16 mouse cellular contexts compared by ENCODE assay signal in genomic region chr16:90119969-90120368, GRCm38 (mm10). TPM values are rescaled to one million over a fixed set of nuclear protein-coding genes. Genes with fewer than 3 reads are reported as not detected.
DNase-seq lines count a peak whose midpoint lies in the region; ATAC-seq and TF ChIP-seq lines count a peak whose summit lies in the region.
"Had no signal": no experiment of that assay in that cellular context is flagged by ENCODE, and none has a peak within 500 bp of the region (broad histone marks: within the 10 kb centered on the region; RNA-seq: fewer than 3 reads in every experiment).

No protein-coding gene starts in this region.

- no peak overlapping the region for H3K27ac ChIP-seq in hindbrain, postnatal 0 days
- no peak overlapping the region for H3K27ac ChIP-seq in hindbrain, embryonic 13.5 days
- no peak overlapping the region for H3K27ac ChIP-seq in lung, embryonic 14.5 days (ENCODE audit: low read depth)
- H3K27ac ChIP-seq in ES-E14 (ENCODE audit: insufficient read depth, low read depth, low read length, poor library complexity, severe bottlenecking): no peak overlapping the region
- no peak overlapping the region for H3K27ac ChIP-seq in midbrain, embryonic 13.5 days
- H3K27ac ChIP-seq: hindbrain, embryonic 14.5 days; lung, embryonic 15.5 days; midbrain, embryonic 10.5 days had no signal

- H3K9me3 ChIP-seq in hindbrain, postnatal 0 days (ENCODE audit: low read length): no peaks in the 10 kb centered on the region
- H3K9me3 ChIP-seq in hindbrain, embryonic 13.5 days: peaks cover 5% of the 10 kb centered on the region; the same call in 1 of the 2 replicates
- H3K9me3 ChIP-seq in lung, embryonic 14.5 days (ENCODE audit: low read depth, low read length): peaks cover 8% of the 10 kb centered on the region
- H3K9me3 ChIP-seq in ES-E14 (ENCODE audit: control insufficient read depth, insufficient read depth, low read depth, low read length): peaks cover 2% of the 10 kb centered on the region; the same call in 1 of the 2 replicates
- H3K9me3 ChIP-seq in midbrain, embryonic 13.5 days: peaks cover 2% of the 10 kb centered on the region; the same call in 1 of the 2 replicates
- H3K9me3 ChIP-seq: lung, embryonic 15.5 days had no signal

- no peaks in the 10 kb centered on the region for H3K27me3 ChIP-seq in hindbrain, postnatal 0 days (ENCODE audit: insufficient read depth, low read length)
- H3K27me3 ChIP-seq in hindbrain, embryonic 13.5 days: no peaks in the 10 kb centered on the region
- H3K27me3 ChIP-seq in lung, embryonic 14.5 days (ENCODE audit: insufficient read depth, low read length): no peaks in the 10 kb centered on the region
- no peaks in the 10 kb centered on the region for H3K27me3 ChIP-seq in midbrain, embryonic 13.5 days
- H3K27me3 ChIP-seq: lung, embryonic 15.5 days had no signal

- WGBS in hindbrain, postnatal 0 days: 98% methylated on average over 4 of the region's 4 CpGs
- WGBS in hindbrain, embryonic 13.5 days: 95% methylated on average over 4 of the region's 4 CpGs
- WGBS in lung, embryonic 14.5 days: 95% methylated on average over 4 of the region's 4 CpGs
- 98% methylated on average over 4 of the region's 4 CpGs for WGBS in midbrain, embryonic 13.5 days

- H3K9ac ChIP-seq in hindbrain, postnatal 0 days (replicated peaks; ENCODE audit: low read length): no peak overlapping the region
- H3K9ac ChIP-seq in hindbrain, embryonic 13.5 days: no peak overlapping the region
- H3K9ac ChIP-seq in lung, embryonic 14.5 days: no peak overlapping the region
- H3K9ac ChIP-seq in ES-E14 (ENCODE audit: insufficient read depth, low read depth, low read length, poor library complexity, severe bottlenecking): no peak overlapping the region
- no peak overlapping the region for H3K9ac ChIP-seq in midbrain, embryonic 13.5 days (replicated peaks)
- H3K9ac ChIP-seq: hindbrain, embryonic 14.5 days; lung, embryonic 15.5 days had no signal

- no peak overlapping the region for H3K4me2 ChIP-seq in hindbrain, postnatal 0 days (ENCODE audit: low read depth, low read length)
- no peak overlapping the region for H3K4me2 ChIP-seq in hindbrain, embryonic 13.5 days
- no peak overlapping the region for H3K4me2 ChIP-seq in lung, embryonic 14.5 days
- no peak overlapping the region for H3K4me2 ChIP-seq in midbrain, embryonic 13.5 days (replicated peaks)
- H3K4me2 ChIP-seq: hindbrain, embryonic 14.5 days; lung, embryonic 15.5 days had no signal

- DNase-seq in hindbrain, postnatal 0 days (ENCODE audit: low spot score): no peak
- no peak for DNase-seq in lung, embryonic 14.5 days
- DNase-seq in lung, postnatal 25 days (ENCODE audit: low spot score): no peak
- DNase-seq in ES-E14 (ENCODE audit: low read depth, low spot score): no peak
- no peak for DNase-seq in left cerebral cortex, adult 11 months (ENCODE audit: low spot score)
- DNase-seq: cerebellum, adult 9-10 months; embryo, embryonic 11 days; gastrocnemius, postnatal 36 days; kidney, adult 9 months had no signal

- peak; percentile 57 for TF ChIP-seq CTCF in hindbrain, postnatal 0 days (IDR thresholded peaks at IDR 0.05; ENCODE audit: low read depth)
- TF ChIP-seq CTCF in lung, embryonic 14.5 days (IDR thresholded peaks at IDR 0.05; ENCODE audit: low read depth): peak; percentile 62

- H3K4me1 ChIP-seq in hindbrain, postnatal 0 days (ENCODE audit: insufficient read depth, low read length): no peaks in the 10 kb centered on the region
- 0 out of 2 replicates have a peak, but pooled peaks cover 10% of the 10 kb centered on the region for H3K4me1 ChIP-seq in hindbrain, embryonic 13.5 days (replicated peaks)
- 0 out of 2 replicates have a peak, but pooled peaks cover 1% of the 10 kb centered on the region for H3K4me1 ChIP-seq in lung, embryonic 14.5 days (ENCODE audit: insufficient read depth)
- H3K4me1 ChIP-seq in ES-E14 (ENCODE audit: control insufficient read depth in 2 of 2, insufficient read depth in 2 of 2, low read length in 2 of 2, poor library complexity in 1 of 2): peaks cover 2 to 3% of the 10 kb centered on the region in 2 experiments; a peak in 1 of 4 replicates
- no peaks in the 10 kb centered on the region for H3K4me1 ChIP-seq in midbrain, embryonic 13.5 days (replicated peaks)
- H3K4me1 ChIP-seq: midbrain, embryonic 10.5 days had no signal

- in situ Hi-C loops in ES-E14 (cut with MboI; ENCODE audit: low sequenced_read_pairs in 2 of 2, unreplicated experiment in 2 of 2): no loop called here

- ATAC-seq in hindbrain, postnatal 0 days: no peak
- no peak for ATAC-seq in hindbrain, embryonic 13.5 days (ENCODE audit: low FRiP score)
- ATAC-seq in lung, embryonic 14.5 days (ENCODE audit: insufficient read depth): no peak
- peak; percentile 50; the same call in 1 of the 2 replicates for ATAC-seq in granulocyte monocyte progenitor cell, adult 5-6 weeks (replicated peaks; ENCODE audit: poor library complexity, severe bottlenecking)
- no peak for ATAC-seq in midbrain, embryonic 13.5 days

- no peaks in the 10 kb centered on the region for H3K36me3 ChIP-seq in hindbrain, postnatal 0 days (ENCODE audit: insufficient read depth, low read length)
- 0 out of 2 replicates have a peak, but pooled peaks cover 3% of the 10 kb centered on the region for H3K36me3 ChIP-seq in hindbrain, embryonic 13.5 days
- H3K36me3 ChIP-seq in lung, embryonic 14.5 days (ENCODE audit: insufficient read depth): no peaks in the 10 kb centered on the region
- no peaks in the 10 kb centered on the region; the same call in 1 of the 2 replicates for H3K36me3 ChIP-seq in ES-E14 (ENCODE audit: control insufficient read depth, insufficient read depth, low read length, poor library complexity, severe bottlenecking)
- 0 out of 2 replicates have a peak, but pooled peaks cover 6% of the 10 kb centered on the region for H3K36me3 ChIP-seq in midbrain, embryonic 13.5 days
- H3K36me3 ChIP-seq: lung, embryonic 15.5 days had no signal

- no peak overlapping the region for H3K4me3 ChIP-seq in hindbrain, postnatal 0 days (ENCODE audit: low read length)
- no peak overlapping the region for H3K4me3 ChIP-seq in hindbrain, embryonic 13.5 days
- H3K4me3 ChIP-seq in lung, embryonic 14.5 days (ENCODE audit: low read depth, low read length): no peak overlapping the region
- H3K4me3 ChIP-seq in ES-E14 (ENCODE audit: insufficient read depth in 1 of 2, low read depth in 1 of 2, low read length in 2 of 2, poor library complexity in 1 of 2, severe bottlenecking in 1 of 2): no peak overlapping the region
- no peak overlapping the region for H3K4me3 ChIP-seq in midbrain, embryonic 13.5 days (replicated peaks)
- H3K4me3 ChIP-seq: erythroblast, embryonic 14.5 days; lung, embryonic 15.5 days; midbrain, embryonic 10.5 days had no signal

TF ChIP-seq in ES-E14, 5 proteins besides CTCF, POLR2A, EP300 and RAD21:
- TF ChIP-seq HCFC1 (IDR thresholded peaks at IDR 0.05; ENCODE audit: borderline replicate concordance, insufficient read depth, low read length) (no peak), ZC3H11A (IDR thresholded peaks at IDR 0.05; ENCODE audit: borderline replicate concordance, low read depth, low read length) (0 out of 2 replicates have a peak, but pooled peaks have one; percentile 47)

RNA-seq across cellular contexts. Expression of gene Tiam1, which starts 23.6 kb away (rescaled TPM):
- 18.2 and 26.2 TPM in 2 replicates for total RNA-seq in hindbrain, postnatal 0 days (2014; rRNA removed)
- 14.3 and 15.1 TPM in 2 replicates for polyA plus RNA-seq in hindbrain, postnatal 0 days (2015; fragmentation: Nextera tagmentation; extraction: Ambion mirVana)
- 27.4 and 29.0 TPM in 2 replicates for polyA plus RNA-seq in hindbrain, embryonic 13.5 days (2015; fragmentation: Nextera tagmentation; extraction: Ambion mirVana)
- 16.8 and 18.5 TPM in 2 replicates for polyA plus RNA-seq in lung, embryonic 14.5 days (2014; fragmentation: Nextera tagmentation; extraction: Ambion mirVana)
- total RNA-seq in ES-E14 (2012; rRNA removed): 15.7 and 22.9 TPM in 2 replicates
- total RNA-seq in granulocyte monocyte progenitor cell, adult 5-6 weeks (2014; fragmentation: Nextera tagmentation): 66.1 and 76.1 TPM in 2 replicates
- 65.8 and 68.6 TPM in 2 replicates for total RNA-seq in granulocyte monocyte progenitor cell, adult 5-6 weeks (2017)
- polyA plus RNA-seq in midbrain, embryonic 13.5 days (2015; fragmentation: Nextera tagmentation; extraction: Ambion mirVana): 26.5 and 30.4 TPM in 2 replicates
